Mouse (Mus musculus): Measurements from ENCODE around the gene Nav2.

DNA sequence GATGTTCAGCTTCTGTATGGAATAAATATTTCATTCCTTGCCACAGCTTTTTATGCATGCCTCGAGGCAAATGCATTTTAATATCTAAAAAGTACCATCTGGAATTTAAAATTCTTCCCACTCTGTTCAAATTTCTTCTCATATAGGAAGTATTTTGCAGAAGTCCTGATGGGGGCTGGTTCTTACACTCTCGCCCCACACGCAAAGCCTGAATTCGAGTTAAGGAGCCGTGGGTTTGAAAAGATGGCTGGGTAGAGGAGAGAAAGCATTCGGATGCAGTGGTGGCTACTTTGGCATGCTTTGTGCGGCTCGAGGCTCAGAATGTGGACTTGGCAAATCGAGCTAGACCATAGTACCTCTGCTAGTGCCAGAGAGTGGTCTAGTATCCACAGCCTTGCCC is 499.2 kb downstream of the Nav2 start:
- TF ChIP-seq CTCF (IDR thresholded peaks at IDR 0.05; ENCODE audit: extremely low read depth, insufficient read depth, low read length) (no peak), POLR2A (IDR thresholded peaks at IDR 0.05; ENCODE audit: extremely low read depth, insufficient read depth, low read length) (no peak)

Measured in cortical plate, adult 2 months (tissue).